Comparison of ENCODE assay signal across 4 mouse cellular contexts in the genomic region with DNA sequence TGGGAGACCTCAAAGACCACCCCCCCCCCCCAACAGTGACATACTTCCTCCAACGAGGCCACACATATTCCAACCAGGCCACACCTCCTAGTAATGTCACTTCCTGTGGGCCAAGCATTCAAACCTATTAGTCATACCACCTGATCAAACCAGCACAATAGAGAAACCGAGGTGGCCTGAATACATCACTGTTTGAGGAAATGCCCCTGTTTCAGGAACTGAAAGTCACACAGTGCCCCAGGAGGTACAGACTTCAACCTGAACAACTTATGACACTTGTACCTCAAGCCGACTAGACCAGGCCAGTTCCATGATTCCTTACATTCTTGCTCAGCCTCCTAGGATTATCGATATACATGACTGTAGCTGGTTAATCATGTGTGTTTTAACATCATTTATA. TPM values are rescaled to one million over a fixed set of nuclear protein-coding genes. Genes with fewer than 3 reads are reported as not detected.
"Had no signal": no experiment of that assay in that cellular context is flagged by ENCODE, and none has a peak within 500 bp of the region (broad histone marks: within the 10 kb centered on the region; RNA-seq: fewer than 3 reads in every experiment).

No protein-coding gene starts in this region.

RNA-seq across cellular contexts. Expression of gene Slc16a14, which starts 22.8 kb away (rescaled TPM):
- total RNA-seq: common myeloid progenitor, adult 5-6 weeks; gastrocnemius, postnatal 10 days; granulocyte monocyte progenitor cell, adult 5-6 weeks had no signal
- polyA plus RNA-seq: erythroblast, embryonic 14.5 days had no signal
